Mouse (Mus musculus): Measurements from ENCODE around the gene Lcn12. TPM values are rescaled to one million over a fixed set of nuclear protein-coding genes. Genes with fewer than 3 reads are reported as not detected.

The Lcn12 gene
- total and polyA plus RNA-seq, 2 experiments from 2014 or later = not detected

DNA sequence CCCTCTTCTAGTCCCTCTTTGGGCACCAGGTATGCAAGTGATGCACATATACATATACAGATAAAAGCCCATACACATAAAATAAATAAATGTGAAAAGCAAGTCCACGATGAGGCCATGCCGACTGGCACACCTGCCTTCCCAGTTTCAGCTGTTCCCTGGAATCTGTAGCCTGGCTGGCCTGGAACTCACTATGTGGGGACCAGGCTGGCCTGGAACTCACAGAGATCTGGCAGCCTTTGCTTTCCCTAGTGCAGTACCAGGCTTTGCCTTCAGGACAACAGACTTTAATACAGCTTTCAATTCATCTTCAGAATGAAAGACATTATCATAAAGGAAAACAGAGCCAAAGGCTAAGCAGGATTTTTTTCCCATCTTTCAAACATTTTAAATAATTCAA is 40.0 kb upstream of the Lcn12 start:
- DNase-seq (ENCODE audit: low spot score) (no peak), ATAC-seq (ENCODE audit: low FRiP score) (no peak)
- WGBS = 96% methylated on average over 2 of the region's 2 CpGs
- TF ChIP-seq CTCF (IDR thresholded peaks at IDR 0.05) = no peak
- H3K4me3 ChIP-seq (ENCODE audit: low read depth, low read length) = no peak overlapping the region
- H3K27me3 ChIP-seq (ENCODE audit: insufficient read depth, low read length) = no peaks in the 10 kb centered on the region
- no peaks in the 10 kb centered on the region for H3K4me1 ChIP-seq (ENCODE audit: insufficient read depth, low read length)
- H3K36me3 ChIP-seq (ENCODE audit: insufficient read depth, low read length) = peaks cover 17% of the 10 kb centered on the region
- no peak overlapping the region for H3K4me2 ChIP-seq (ENCODE audit: low read depth, low read length, poor library complexity, severe bottlenecking)
- H3K9ac ChIP-seq (replicated peaks; ENCODE audit: low read length, poor library complexity, severe bottlenecking) = no peak overlapping the region
- no peaks in the 10 kb centered on the region for H3K9me3 ChIP-seq (ENCODE audit: low read length)
- H3K27ac ChIP-seq (ENCODE audit: low read depth, low read length) = no peak overlapping the region

DNA sequence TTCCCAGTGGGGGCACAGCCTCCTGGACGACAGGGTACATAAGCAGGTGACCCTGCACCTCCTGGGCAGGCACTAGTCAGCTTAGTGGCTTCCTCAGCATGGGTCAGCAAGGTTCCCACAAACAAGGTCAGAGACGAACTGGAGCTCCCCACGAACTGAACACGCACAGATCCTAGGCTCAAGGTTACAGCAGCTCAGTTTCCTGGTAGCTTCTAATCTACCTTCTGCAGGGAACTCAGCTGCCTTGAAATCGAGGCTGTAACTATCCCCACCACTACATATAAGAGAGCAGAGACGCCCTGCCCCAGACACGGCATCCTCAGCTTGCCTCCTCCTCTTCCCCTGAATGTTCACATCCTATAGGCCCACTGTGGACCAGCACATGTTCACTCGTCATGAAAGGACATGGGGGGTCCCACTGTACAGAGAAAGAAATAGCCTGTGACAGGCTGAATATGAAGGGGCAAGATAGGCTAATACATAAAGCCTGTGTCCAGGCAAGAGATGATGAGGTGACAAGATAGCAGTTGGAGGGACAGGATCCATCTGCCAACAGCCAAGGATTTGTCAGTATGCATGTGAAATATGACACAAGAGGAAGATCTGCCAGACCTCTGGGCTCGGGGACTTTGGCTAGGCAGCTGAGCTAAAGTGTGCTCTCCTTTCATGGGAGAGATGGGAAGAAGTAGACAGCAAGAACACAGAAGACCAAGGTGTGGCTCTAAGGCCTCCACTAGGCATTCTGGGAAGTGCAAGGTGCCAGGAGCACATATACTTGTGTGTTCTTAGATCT is 33.0 kb upstream of the Lcn12 start:
- no peak for ATAC-seq (ENCODE audit: low FRiP score)
- TF ChIP-seq CTCF (IDR thresholded peaks at IDR 0.05) = no peak
- WGBS = 93% methylated on average over 9 of the region's 9 CpGs
- no peak overlapping the region for H3K4me2 ChIP-seq (ENCODE audit: low read depth, low read length, poor library complexity, severe bottlenecking)
- DNase-seq (ENCODE audit: low spot score) = no peak
- no peak overlapping the region for H3K27ac ChIP-seq (ENCODE audit: low read depth, low read length)
- no peak overlapping the region for H3K4me3 ChIP-seq (ENCODE audit: low read depth, low read length)
- no peaks in the 10 kb centered on the region for H3K4me1 ChIP-seq (ENCODE audit: insufficient read depth, low read length)
- no peaks in the 10 kb centered on the region for H3K27me3 ChIP-seq (ENCODE audit: insufficient read depth, low read length)
- H3K9me3 ChIP-seq (ENCODE audit: low read length) = no peaks in the 10 kb centered on the region
- H3K36me3 ChIP-seq (ENCODE audit: insufficient read depth, low read length) = peaks cover 56% of the 10 kb centered on the region
- H3K9ac ChIP-seq (replicated peaks; ENCODE audit: low read length, poor library complexity, severe bottlenecking) = no peak overlapping the region

DNA sequence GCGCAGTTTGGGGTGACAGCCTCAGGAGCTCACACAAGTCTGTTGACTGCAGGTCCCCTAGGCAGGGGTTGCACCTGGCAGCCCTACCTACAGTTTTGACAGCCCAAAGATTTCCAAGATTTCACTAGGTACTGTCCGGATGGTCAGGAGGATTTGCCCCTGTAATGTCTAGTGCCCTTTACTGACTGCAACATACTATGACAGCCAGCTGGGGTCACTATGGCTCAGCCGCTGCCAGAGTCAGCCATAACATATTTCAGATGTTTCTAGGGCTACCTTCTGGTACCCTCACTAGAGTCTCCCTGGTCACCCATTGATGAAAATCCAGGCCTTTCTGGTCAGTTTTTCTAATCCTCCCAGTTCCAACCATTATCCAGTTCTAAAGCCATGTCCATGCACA is 16.2 kb upstream of the Lcn12 start:
- H3K9ac ChIP-seq (replicated peaks; ENCODE audit: low read length, poor library complexity, severe bottlenecking) = no peak overlapping the region
- DNase-seq (ENCODE audit: low spot score) (no peak), ATAC-seq (ENCODE audit: low FRiP score) (no peak)
- H3K9me3 ChIP-seq (ENCODE audit: low read length) = no peaks in the 10 kb centered on the region
- no peak overlapping the region for H3K27ac ChIP-seq (ENCODE audit: low read depth, low read length)
- TF ChIP-seq CTCF (IDR thresholded peaks at IDR 0.05) = peak; percentile 42
- peaks cover 10% of the 10 kb centered on the region for H3K36me3 ChIP-seq (ENCODE audit: insufficient read depth, low read length)
- no peaks in the 10 kb centered on the region for H3K4me1 ChIP-seq (ENCODE audit: insufficient read depth, low read length)
- no peak overlapping the region for H3K4me2 ChIP-seq (ENCODE audit: low read depth, low read length, poor library complexity, severe bottlenecking)
- H3K4me3 ChIP-seq (ENCODE audit: low read depth, low read length) = no peak overlapping the region
- WGBS = 69% methylated on average over 3 of the region's 3 CpGs
- no peaks in the 10 kb centered on the region for H3K27me3 ChIP-seq (ENCODE audit: insufficient read depth, low read length)

DNA sequence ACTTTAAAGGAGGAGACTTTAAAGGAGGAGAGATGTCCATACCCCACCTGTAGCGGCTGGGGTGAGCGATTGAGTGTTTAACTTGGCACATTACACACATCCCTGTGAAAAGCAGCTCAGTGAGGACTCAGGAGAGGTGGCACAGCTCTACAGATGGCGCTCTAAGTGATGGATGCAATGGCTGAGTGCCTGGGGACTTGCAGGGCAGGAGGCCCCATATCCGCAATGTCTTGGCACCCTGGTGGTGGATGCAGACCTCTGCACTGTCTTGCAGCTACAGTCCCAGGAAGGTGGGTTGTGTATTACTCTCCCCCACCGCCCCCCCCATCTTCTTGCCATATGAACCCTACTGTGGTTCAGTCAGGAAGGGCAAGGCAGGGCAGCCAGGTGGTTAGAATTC is 13.3 kb upstream of the Lcn12 start:
- peak; percentile 47; the same call in 1 of the 2 replicates for TF ChIP-seq CTCF (IDR thresholded peaks at IDR 0.05)
- Histone ChIP-seq H3K27me3 (ENCODE audit: insufficient read depth, low read length) (no peaks in the 10 kb centered on the region), H3K27ac (ENCODE audit: low read depth, low read length) (no peak overlapping the region), H3K4me1 (ENCODE audit: insufficient read depth, low read length) (peaks cover 3% of the 10 kb centered on the region), H3K4me3 (ENCODE audit: low read depth, low read length) (no peak overlapping the region), H3K36me3 (ENCODE audit: insufficient read depth, low read length) (peaks cover 33% of the 10 kb centered on the region), H3K9me3 (ENCODE audit: low read length) (no peaks in the 10 kb centered on the region), H3K9ac (replicated peaks; ENCODE audit: low read length, poor library complexity, severe bottlenecking) (no peak overlapping the region), H3K4me2 (ENCODE audit: low read depth, low read length, poor library complexity, severe bottlenecking) (no peak overlapping the region)
- ATAC-seq (ENCODE audit: low FRiP score) (no peak), DNase-seq (ENCODE audit: low spot score) (peak; percentile 16)
- WGBS = 44% methylated on average over 5 of the region's 5 CpGs

DNA sequence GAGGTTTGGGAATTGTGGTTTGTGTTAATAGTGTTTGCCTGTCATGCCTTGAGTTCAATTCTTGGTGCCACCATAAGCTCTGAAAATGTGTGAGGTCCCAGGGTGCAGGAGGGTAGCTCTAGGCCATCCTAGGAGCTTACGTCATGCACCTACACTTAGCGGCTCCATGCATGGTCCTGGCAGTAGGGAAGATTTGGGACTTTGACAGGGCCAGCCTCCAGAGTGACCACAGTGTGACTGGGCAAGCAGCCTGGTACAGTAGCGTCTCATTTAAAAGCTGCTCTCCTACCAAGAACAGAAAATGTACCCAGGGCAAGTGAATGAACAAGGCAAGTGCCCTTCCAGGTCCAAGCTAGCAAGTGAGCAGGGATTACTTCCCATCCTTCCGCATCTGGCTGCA is 12.1 kb upstream of the Lcn12 start:
- no peak for TF ChIP-seq CTCF (IDR thresholded peaks at IDR 0.05)
- Histone ChIP-seq H3K4me1 (ENCODE audit: insufficient read depth, low read length) (peaks cover 11% of the 10 kb centered on the region), H3K36me3 (ENCODE audit: insufficient read depth, low read length) (peaks cover 33% of the 10 kb centered on the region), H3K9me3 (ENCODE audit: low read length) (no peaks in the 10 kb centered on the region), H3K27ac (ENCODE audit: low read depth, low read length) (no peak overlapping the region), H3K4me2 (ENCODE audit: low read depth, low read length, poor library complexity, severe bottlenecking) (no peak overlapping the region), H3K27me3 (ENCODE audit: insufficient read depth, low read length) (no peaks in the 10 kb centered on the region), H3K4me3 (ENCODE audit: low read depth, low read length) (no peak overlapping the region), H3K9ac (replicated peaks; ENCODE audit: low read length, poor library complexity, severe bottlenecking) (no peak overlapping the region)
- WGBS = 91% methylated on average over 4 of the region's 4 CpGs
- no peak for DNase-seq (ENCODE audit: low spot score)
- ATAC-seq (ENCODE audit: low FRiP score) = no peak

DNA sequence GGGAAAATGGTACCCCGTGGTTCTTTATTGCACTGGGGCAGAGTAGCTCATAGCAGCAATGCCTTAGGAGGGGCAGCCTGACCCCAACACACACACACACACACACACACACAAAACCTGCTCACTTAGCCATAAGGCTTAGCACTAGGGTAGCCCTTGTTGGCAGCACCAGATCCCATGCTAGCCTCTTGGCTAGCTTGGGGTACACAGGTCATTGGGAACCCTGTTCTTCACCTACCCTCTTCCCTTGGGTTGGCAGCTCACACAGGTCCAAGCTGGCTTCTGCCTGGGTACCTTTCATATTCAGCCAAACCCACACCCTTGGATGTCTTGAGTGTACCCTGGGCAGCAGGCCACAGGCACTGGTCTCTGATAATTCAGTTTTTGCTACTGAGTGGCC is 11.3 kb upstream of the Lcn12 start:
- Histone ChIP-seq H3K4me3 (ENCODE audit: low read depth, low read length) (no peak overlapping the region), H3K27me3 (ENCODE audit: insufficient read depth, low read length) (no peaks in the 10 kb centered on the region), H3K4me2 (ENCODE audit: low read depth, low read length, poor library complexity, severe bottlenecking) (no peak overlapping the region), H3K4me1 (ENCODE audit: insufficient read depth, low read length) (peaks cover 11% of the 10 kb centered on the region), H3K9me3 (ENCODE audit: low read length) (no peaks in the 10 kb centered on the region), H3K36me3 (ENCODE audit: insufficient read depth, low read length) (peaks cover 33% of the 10 kb centered on the region), H3K9ac (replicated peaks; ENCODE audit: low read length, poor library complexity, severe bottlenecking) (no peak overlapping the region), H3K27ac (ENCODE audit: low read depth, low read length) (no peak overlapping the region)
- DNase-seq (ENCODE audit: low spot score) (no peak), ATAC-seq (ENCODE audit: low FRiP score) (no peak)
- whole genome bisulfite sequencing = 90% methylated on average over 1 of the region's 1 CpGs
- TF ChIP-seq CTCF (IDR thresholded peaks at IDR 0.05) = no peak

Measured in midbrain, postnatal 0 days (tissue).